Mouse (Mus musculus) forebrain, embryonic 16.5 days (tissue): Measurements from ENCODE around the gene Rasl11b. TPM values are rescaled to one million over a fixed set of nuclear protein-coding genes. Genes with fewer than 3 reads are reported as not detected.

Source experiments
- ATAC-seq: fragments of 200-750 bp; cut with Nextera tagmentation; 2 replicates; pipeline ENCODE4 v1.8.0; 2017; ENCODE audit warnings: mild to moderate bottlenecking, moderate library complexity
- H3K27ac ChIP-seq: fragments of 300-500 bp; sonication (generic); 2 replicates; pipeline ENCODE4 v1.5.1; 2014; ENCODE audit warnings: low read length, control low read depth
- H3K27me3 ChIP-seq: fragments of 300-500 bp; sonication (generic); replicated peaks from 2 replicates; pipeline ENCODE4 v1.6.1; 2014; ENCODE audit warnings: low read length; ENCODE audit not compliant: control insufficient read depth, insufficient read depth
- H3K36me3 ChIP-seq: fragments of 300-500 bp; sonication (generic); 2 replicates; pipeline ENCODE4 v1.6.1; 2014; ENCODE audit not compliant: control insufficient read depth, insufficient read depth
- H3K4me1 ChIP-seq: fragments of 300-500 bp; sonication (generic); replicated peaks from 2 replicates; pipeline ENCODE4 v1.6.1; 2014; ENCODE audit warnings: low read length; ENCODE audit not compliant: control insufficient read depth, insufficient read depth
- H3K4me2 ChIP-seq: fragments of 300-500 bp; sonication (generic); 2 replicates; pipeline ENCODE4 v1.6.1; 2014; ENCODE audit warnings: mild to moderate bottlenecking, low read length, control low read depth
- H3K4me3 ChIP-seq: fragments of 300-500 bp; sonication (generic); replicated peaks from 2 replicates; pipeline ENCODE4 v1.5.1; 2014; ENCODE audit warnings: mild to moderate bottlenecking, low read length, control low read depth
- H3K9ac ChIP-seq: fragments of 300-500 bp; sonication (generic); replicated peaks from 2 replicates; pipeline ENCODE4 v1.6.1; 2014; ENCODE audit warnings: low read depth, low read length, control low read depth
- H3K9me3 ChIP-seq: fragments of 300-500 bp; sonication (generic); 2 replicates; pipeline ENCODE4 v1.6.1; 2016; ENCODE audit warnings: low read length; ENCODE audit not compliant: control insufficient read depth
- WGBS: fragments of 180-500 bp; shearing (Covaris S2); extraction: QIAGEN DNeasy Blood & Tissue Kit; methylation state at CpG from one replicate; pipeline ENCODE4 v1.1.7; 2014; 5-methylcytosine and 5-hydroxymethylcytosine counted together
- polyA plus RNA-seq: library from polyadenylated mRNA; unstranded; fragments of >200 nt; fragmentation: Nextera tagmentation; extraction: Ambion mirVana; gene quantifications from 2 replicates; pipeline ENCODE4 v1.2.1, GENCODE M21; 2015

Rasl11b gene
- polyA plus RNA-seq: 31.2 and 41.5 TPM in 2 replicates

- Histone ChIP-seq H3K4me1 (peaks cover 43% of the 10 kb centered on the region), H3K9ac (peak within 1 kb of the TSS; percentile 80), H3K27ac (peak within 1 kb of the TSS; percentile 35; the same call in 1 of the 2 replicates), H3K27me3 (peaks cover 4% of the 10 kb centered on the region; the same call in 1 of the 2 replicates), H3K4me3 (peak within 1 kb of the TSS; percentile 86), H3K36me3 (no peaks in the 10 kb centered on the region), H3K4me2 (peak within 1 kb of the TSS; percentile 97), H3K9me3 (no peaks in the 10 kb centered on the region)
- WGBS: under 1% methylated on average over 68 of the region's 82 CpGs
- ATAC-seq: peak; percentile 98
Observed at GRCm38 (mm10) chr5:74194841-74195613, at the start of gene Rasl11b. Gene Rasl11b, plus strand, starts transcription at chr5:74195286.

GRCm38 (mm10) chr5:74147631-74148030 lies 47.5 kb upstream of the Rasl11b start:
- Histone ChIP-seq H3K9me3 (no peaks in the 10 kb centered on the region), H3K9ac (no peak overlapping the region), H3K27me3 (no peaks in the 10 kb centered on the region), H3K4me1 (no peaks in the 10 kb centered on the region), H3K4me2 (no peak overlapping the region), H3K27ac (no peak overlapping the region), H3K36me3 (no peaks in the 10 kb centered on the region), H3K4me3 (no peak overlapping the region)
- WGBS: 89% methylated on average over 10 of the region's 10 CpGs
- no peak for ATAC-seq

- Histone ChIP-seq H3K4me3 (no peak overlapping the region), H3K4me1 (no peaks in the 10 kb centered on the region), H3K9ac (no peak overlapping the region), H3K27me3 (no peaks in the 10 kb centered on the region), H3K36me3 (no peaks in the 10 kb centered on the region), H3K4me2 (no peak overlapping the region), H3K27ac (no peak overlapping the region), H3K9me3 (no peaks in the 10 kb centered on the region)
- ATAC-seq: no peak
- 81% methylated on average over 6 of the region's 6 CpGs for whole genome bisulfite sequencing
Observed at GRCm38 (mm10) chr5:74149975-74150374, 45.1 kb upstream of the Rasl11b start.

- no peaks in the 10 kb centered on the region for H3K4me1 ChIP-seq
- no peak overlapping the region for H3K9ac ChIP-seq
- no peaks in the 10 kb centered on the region for H3K27me3 ChIP-seq
- H3K4me3 ChIP-seq: no peak overlapping the region
- no peaks in the 10 kb centered on the region for H3K9me3 ChIP-seq
- H3K27ac ChIP-seq: no peak overlapping the region
- H3K4me2 ChIP-seq: no peak overlapping the region
- ATAC-seq: no peak
- H3K36me3 ChIP-seq: no peaks in the 10 kb centered on the region
- 82% methylated on average over 11 of the region's 11 CpGs for WGBS
Observed at GRCm38 (mm10) chr5:74151774-74152173, 43.3 kb upstream of the Rasl11b start.

GRCm38 (mm10) chr5:74155860-74156351 lies 39.2 kb upstream of the Rasl11b start:
- H3K27ac ChIP-seq: no peak overlapping the region
- H3K4me1 ChIP-seq: no peaks in the 10 kb centered on the region
- H3K4me3 ChIP-seq: no peak overlapping the region
- no peak for ATAC-seq
- no peaks in the 10 kb centered on the region; the same call in 1 of the 2 replicates for H3K27me3 ChIP-seq
- no peak overlapping the region for H3K4me2 ChIP-seq
- WGBS: 65% methylated on average over 7 of the region's 7 CpGs
- H3K9ac ChIP-seq: no peak overlapping the region
- H3K36me3 ChIP-seq: no peaks in the 10 kb centered on the region
- H3K9me3 ChIP-seq: no peaks in the 10 kb centered on the region

- Histone ChIP-seq H3K4me3 (no peak overlapping the region), H3K27me3 (no peaks in the 10 kb centered on the region; the same call in 1 of the 2 replicates), H3K9me3 (no peaks in the 10 kb centered on the region), H3K36me3 (no peaks in the 10 kb centered on the region), H3K27ac (no peak overlapping the region), H3K4me2 (no peak overlapping the region), H3K9ac (no peak overlapping the region), H3K4me1 (peaks cover 9% of the 10 kb centered on the region)
- WGBS: 77% methylated on average over 6 of the region's 6 CpGs
- no peak for ATAC-seq
Observed at GRCm38 (mm10) chr5:74158929-74159632, 36.0 kb upstream of the Rasl11b start.

GRCm38 (mm10) chr5:74159906-74160305 lies 35.2 kb upstream of the Rasl11b start:
- Histone ChIP-seq H3K9me3 (no peaks in the 10 kb centered on the region), H3K4me3 (no peak overlapping the region), H3K36me3 (no peaks in the 10 kb centered on the region), H3K27me3 (no peaks in the 10 kb centered on the region; the same call in 1 of the 2 replicates), H3K4me2 (no peak overlapping the region), H3K4me1 (peaks cover 9% of the 10 kb centered on the region), H3K9ac (no peak overlapping the region), H3K27ac (no peak overlapping the region)
- 86% methylated on average over 7 of the region's 7 CpGs for WGBS
- no peak for ATAC-seq

- Histone ChIP-seq H3K36me3 (no peaks in the 10 kb centered on the region), H3K4me3 (no peak overlapping the region), H3K9me3 (no peaks in the 10 kb centered on the region), H3K9ac (no peak overlapping the region), H3K27ac (no peak overlapping the region), H3K4me1 (peaks cover 9% of the 10 kb centered on the region), H3K4me2 (no peak overlapping the region), H3K27me3 (no peaks in the 10 kb centered on the region; the same call in 1 of the 2 replicates)
- 91% methylated on average over 4 of the region's 4 CpGs for WGBS
- ATAC-seq: no peak
Observed at GRCm38 (mm10) chr5:74160349-74160748, 34.7 kb upstream of the Rasl11b start.

GRCm38 (mm10) chr5:74161297-74161926 lies 33.7 kb upstream of the Rasl11b start:
- H3K4me1 ChIP-seq: peaks cover 9% of the 10 kb centered on the region
- no peaks in the 10 kb centered on the region for H3K36me3 ChIP-seq
- H3K4me3 ChIP-seq: 0 out of 2 replicates have a peak overlapping the region, but pooled peaks have one; percentile 3
- no peaks in the 10 kb centered on the region for H3K9me3 ChIP-seq
- H3K9ac ChIP-seq: 0 out of 2 replicates have a peak overlapping the region, but pooled peaks have one; percentile 18
- peak; percentile 92 for ATAC-seq
- 13% methylated on average over 15 of the region's 15 CpGs for WGBS
- no peak overlapping the region for H3K27ac ChIP-seq
- no peaks in the 10 kb centered on the region; the same call in 1 of the 2 replicates for H3K27me3 ChIP-seq
- peak overlapping the region; percentile 42 for H3K4me2 ChIP-seq
